Mouse (Mus musculus) G1E (cell line): ENCODE results near the gene Spdl1. TPM values are rescaled to one million over a fixed set of nuclear protein-coding genes. Genes with fewer than 3 reads are reported as not detected.
"Not testable (repeated sequence)": the region's sequence is repeated elsewhere in the genome, so short reads cannot be mapped to it uniquely, and the experiment has no call there.

Experiments
- ATAC-seq: 2 replicates; pipeline ENCODE4 v1.8.0; 2016; ENCODE audit warnings: mild to moderate bottlenecking; ENCODE audit not compliant: insufficient number of reproducible peaks, poor library complexity, low FRiP score, severe bottlenecking; ENCODE audit errors: extremely low read depth
- DNase-seq: peaks from one replicate; pipeline ENCODE4 v3.0.0; 2012; ENCODE audit warnings: low spot score
- H3K27me3 ChIP-seq: 2 replicates; pipeline ENCODE4 v1.6.1; 2012; ENCODE audit warnings: mild to moderate bottlenecking, low read length, inconsistent platforms; ENCODE audit not compliant: insufficient read depth
- H3K36me3 ChIP-seq: replicated peaks from 2 replicates; pipeline ENCODE3; 2012; ENCODE audit warnings: mild to moderate bottlenecking, inconsistent platforms
- H3K4me1 ChIP-seq: 2 replicates; pipeline ENCODE4 v1.6.1; 2012; ENCODE audit warnings: low read depth, low read length, inconsistent platforms, mixed read lengths; ENCODE audit not compliant: insufficient read depth
- H3K4me3 ChIP-seq: 2 replicates; pipeline ENCODE4 v1.5.1; 2012; ENCODE audit warnings: low read depth, mild to moderate bottlenecking, inconsistent platforms, low read length, moderate library complexity, mixed read lengths
- H3K9me3 ChIP-seq: replicated peaks from 2 replicates; pipeline ENCODE4 v1.6.1; 2012; ENCODE audit warnings: inconsistent platforms
- CTCF ChIP-seq: IDR thresholded peaks from 2 replicates; pipeline ENCODE4 v1.5.1; 2012; ENCODE audit warnings: low read depth, low read length, inconsistent platforms, mixed read lengths
- GATA1 ChIP-seq: IDR thresholded peaks from 2 replicates; pipeline ENCODE4 v1.6.1; 2012; ENCODE audit warnings: borderline replicate concordance, low read length, inconsistent platforms, mixed read lengths
- GATA2 ChIP-seq: IDR thresholded peaks from 2 replicates; pipeline ENCODE4 v1.6.1; 2012; ENCODE audit warnings: low read depth, low read length, inconsistent platforms, borderline replicate concordance
- POLR2AphosphoS5 ChIP-seq: IDR thresholded peaks from 2 replicates; pipeline ENCODE4 v1.6.1; 2012; ENCODE audit warnings: low read depth, low read length, inconsistent platforms; ENCODE audit not compliant: insufficient replicate concordance
- TAL1 ChIP-seq: conservative IDR thresholded peaks from 2 replicates; pipeline ENCODE4 v1.6.1; 2012; ENCODE audit warnings: low read depth, low read length, inconsistent platforms, mixed read lengths
- polyA plus RNA-seq: library from polyadenylated mRNA; stranded (reverse); fragments of >175 nt; gene quantifications from 2 replicates; pipeline ENCODE4 v1.2.3, GENCODE M21; 2012
- total RNA-seq, 2 experiments: library from RNA; stranded (forward) in 1 of 2; stranded (reverse) in 1 of 2; fragments of 200-1000 nt in 1 of 2; fragments of >200 nt in 1 of 2; fragmentation: Nextera tagmentation in 1 of 2; gene quantifications; 2 replicates each; pipeline ENCODE4 v1.2.3; 2014 to 2017

Gene Spdl1
- total and polyA plus RNA-seq, 3 experiments = 2.9 to 43.2 (median 40.6) TPM

DNA sequence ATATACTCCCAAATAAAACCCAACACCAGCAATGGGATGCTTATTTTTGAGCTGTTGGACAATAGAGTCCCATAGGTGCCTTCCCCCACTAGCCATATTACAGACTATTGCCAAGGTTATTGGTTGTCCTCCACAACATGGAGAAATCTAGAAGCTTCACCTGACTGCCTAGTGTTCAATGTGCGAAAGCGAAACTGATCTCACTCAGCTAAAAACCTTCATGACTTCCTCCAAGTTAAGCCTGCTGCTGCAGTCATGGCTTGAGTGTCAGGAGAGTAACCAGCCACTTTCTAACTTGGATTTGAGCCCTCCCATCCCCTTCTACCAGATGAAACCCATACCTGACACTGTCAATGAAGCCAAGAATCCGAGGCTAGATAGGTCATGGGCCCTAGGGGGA lies 5.6 kb downstream of the Spdl1 start:
- H3K4me1 ChIP-seq = peaks cover 8% of the 10 kb centered on the region
- peaks cover 66% of the 10 kb centered on the region for H3K36me3 ChIP-seq
- ATAC-seq (no peak), DNase-seq (no peak)
- H3K27me3 ChIP-seq = no peaks in the 10 kb centered on the region
- no peaks in the 10 kb centered on the region for H3K9me3 ChIP-seq
- H3K4me3 ChIP-seq = no peak overlapping the region
- no peak for TF ChIP-seq POLR2AphosphoS5
- no peak for TF ChIP-seq CTCF
- TF ChIP-seq GATA1 = no peak
- no peak for TF ChIP-seq TAL1
- TF ChIP-seq GATA2 = no peak

DNA sequence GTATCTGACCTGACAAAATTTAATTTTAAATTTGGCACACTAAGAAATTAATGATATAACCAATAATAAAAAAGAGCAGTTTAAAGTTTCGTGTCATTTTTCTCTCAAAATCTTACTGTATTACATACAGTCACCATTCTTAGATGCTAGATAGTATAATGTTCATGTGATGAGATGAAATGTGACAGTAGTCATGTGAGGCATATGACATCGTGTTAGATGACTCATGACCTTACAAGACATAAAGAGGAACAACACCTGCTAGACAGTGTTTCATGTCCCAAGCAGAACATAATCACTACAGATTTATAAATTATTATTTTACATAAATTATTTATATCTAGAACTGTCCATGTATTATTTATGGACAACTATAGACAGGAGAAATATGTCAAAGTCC lies 6.5 kb downstream of the Spdl1 start:
- no peaks in the 10 kb centered on the region for H3K9me3 ChIP-seq
- DNase-seq = no peak
- peaks cover 3% of the 10 kb centered on the region; the same call in 1 of the 2 replicates for H3K4me1 ChIP-seq
- peak; percentile 67 for ATAC-seq
- H3K4me3 ChIP-seq = no peak overlapping the region
- no peaks in the 10 kb centered on the region for H3K27me3 ChIP-seq
- TF ChIP-seq GATA2 = no peak
- no peak for TF ChIP-seq CTCF
- TF ChIP-seq GATA1 = no peak
- no peak for TF ChIP-seq TAL1
- TF ChIP-seq POLR2AphosphoS5 = no peak
- H3K36me3 ChIP-seq = peaks cover 72% of the 10 kb centered on the region

DNA sequence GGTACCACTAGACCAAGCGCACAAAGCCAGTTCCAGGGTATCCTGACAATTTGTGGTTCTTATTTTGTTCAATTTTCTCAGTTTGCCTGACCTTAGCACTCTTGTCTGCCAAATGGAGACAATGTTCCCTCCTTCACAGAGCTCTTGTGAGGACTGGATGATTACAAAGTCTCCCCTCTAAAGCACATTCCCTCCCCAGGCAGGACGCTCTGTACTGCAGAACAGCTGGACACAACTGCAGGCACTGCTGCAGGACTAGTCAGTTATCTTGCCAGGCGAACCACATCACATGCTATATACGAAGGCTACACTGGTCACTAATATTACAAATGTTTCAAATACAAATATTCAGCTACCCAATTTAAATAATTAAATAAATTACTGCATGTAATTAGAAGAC lies 8.7 kb downstream of the Spdl1 start:
- no peak for ATAC-seq
- Histone ChIP-seq H3K4me1 (no peaks in the 10 kb centered on the region; the same call in 1 of the 2 replicates), H3K27me3 (no peaks in the 10 kb centered on the region), H3K9me3 (no peaks in the 10 kb centered on the region), H3K4me3 (no peak overlapping the region), H3K36me3 (peaks cover 77% of the 10 kb centered on the region)
- DNase-seq = no peak
- TF ChIP-seq POLR2AphosphoS5 = no peak
- no peak for TF ChIP-seq TAL1
- TF ChIP-seq CTCF = no peak
- no peak for TF ChIP-seq GATA1

DNA sequence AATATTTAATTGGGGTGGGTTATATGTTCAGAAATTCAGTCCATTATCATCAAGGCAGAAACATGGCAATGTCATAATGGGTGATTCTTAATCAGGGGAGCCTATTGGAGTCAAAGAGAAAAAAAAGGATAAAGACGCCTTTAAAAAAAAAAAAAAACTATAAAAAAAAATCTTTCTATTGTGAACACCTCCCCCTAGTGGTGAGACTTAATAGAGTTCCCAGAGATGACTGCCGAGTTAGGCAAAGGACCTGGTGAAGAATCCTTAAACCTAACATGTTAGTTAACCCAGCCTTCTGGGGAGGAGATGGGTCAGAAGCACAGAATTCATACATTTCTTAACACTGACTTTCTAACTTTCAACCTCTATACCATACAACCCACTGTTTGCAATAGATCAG lies 18.7 kb downstream of the Spdl1 start:
- no peaks in the 10 kb centered on the region; the same call in 1 of the 2 replicates for H3K9me3 ChIP-seq
- no peaks in the 10 kb centered on the region for H3K4me1 ChIP-seq
- no peak for TF ChIP-seq TAL1
- TF ChIP-seq GATA1 = no peak
- no peak for TF ChIP-seq CTCF
- TF ChIP-seq POLR2AphosphoS5 = no peak
- TF ChIP-seq GATA2 = no peak
- ATAC-seq (no peak), DNase-seq (peak; percentile 9)
- H3K27me3 ChIP-seq = no peaks in the 10 kb centered on the region
- H3K36me3 ChIP-seq = peaks cover 82% of the 10 kb centered on the region
- no peak overlapping the region for H3K4me3 ChIP-seq

DNA sequence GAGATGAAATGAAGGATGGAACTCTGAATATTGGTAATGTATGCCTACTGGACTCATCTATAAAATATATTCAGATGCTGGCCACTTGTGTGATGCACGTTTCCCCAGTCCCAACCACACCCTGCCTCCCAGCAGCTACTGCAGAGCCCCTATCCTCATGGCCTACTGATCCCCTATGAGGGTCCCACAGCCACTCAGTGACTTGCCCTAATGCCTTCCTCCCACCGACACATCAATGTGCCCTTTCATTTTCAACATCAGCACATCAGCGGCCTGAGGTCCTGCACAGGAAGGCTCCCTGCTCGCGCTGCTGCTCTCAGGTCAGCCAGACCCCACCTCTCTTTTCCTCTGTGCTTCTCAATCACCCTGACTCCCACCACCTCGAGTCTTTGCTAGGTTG lies 19.1 kb downstream of the Spdl1 start:
- Histone ChIP-seq H3K4me1 (no peaks in the 10 kb centered on the region), H3K27me3 (no peaks in the 10 kb centered on the region), H3K36me3 (peaks cover 83% of the 10 kb centered on the region), H3K9me3 (no peaks in the 10 kb centered on the region; the same call in 1 of the 2 replicates), H3K4me3 (no peak overlapping the region)
- no peak for TF ChIP-seq GATA2
- no peak for TF ChIP-seq GATA1
- no peak for TF ChIP-seq CTCF
- TF ChIP-seq POLR2AphosphoS5 = no peak
- TF ChIP-seq TAL1 = no peak
- DNase-seq = no peak
- ATAC-seq = no peak

DNA sequence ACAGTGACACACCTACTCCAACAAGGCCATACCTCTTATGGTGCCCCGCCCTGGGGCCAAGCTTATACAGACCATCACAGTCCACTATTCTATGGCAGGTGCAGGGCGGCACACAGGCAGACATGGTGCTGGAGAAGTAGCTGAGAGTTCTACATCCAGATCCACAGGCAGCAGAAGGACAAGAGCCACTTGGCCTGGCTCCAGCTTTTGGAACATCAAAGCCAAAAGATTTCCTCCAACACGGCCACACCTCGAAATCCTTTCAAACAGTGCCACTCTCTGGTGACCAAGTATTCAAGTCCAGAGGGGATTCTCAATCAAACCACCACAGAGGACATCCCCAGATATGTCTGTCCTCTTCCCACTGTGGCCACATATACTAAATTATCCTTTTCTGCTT lies 28.4 kb downstream of the Spdl1 start:
- H3K36me3 ChIP-seq = peaks cover 14% of the 10 kb centered on the region
- not testable (repeated sequence) for DNase-seq, ATAC-seq

DNA sequence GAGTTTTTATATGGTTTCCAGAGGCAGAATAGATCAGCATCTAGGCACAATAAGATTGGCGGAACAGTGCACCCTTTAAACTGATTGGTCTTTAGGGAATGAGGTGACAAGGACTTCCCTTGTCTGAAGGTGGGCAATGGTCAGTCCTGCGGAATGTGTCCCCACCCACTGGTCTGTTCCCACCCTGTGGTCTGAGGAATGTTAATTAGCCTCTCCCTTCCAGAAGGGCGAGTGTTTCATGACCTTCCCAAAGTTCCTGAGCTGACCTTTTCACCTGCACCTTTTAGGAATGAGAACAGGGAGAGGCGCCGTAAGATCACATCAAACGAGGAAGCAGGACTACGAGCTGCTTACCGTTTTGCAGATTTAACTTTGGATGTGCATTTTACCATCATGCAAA lies 35.4 kb downstream of the Spdl1 start:
- DNase-seq, H3K36me3 ChIP-seq, H3K27me3 ChIP-seq, H3K4me3 ChIP-seq, H3K4me1 ChIP-seq, H3K9me3 ChIP-seq, ATAC-seq: not testable (repeated sequence)

More for the DNA sequence above, 28.4 kb downstream of the Spdl1 start:
- H3K9me3 ChIP-seq, H3K27me3 ChIP-seq, H3K4me3 ChIP-seq, H3K4me1 ChIP-seq: not testable (repeated sequence)
